Mouse (Mus musculus): Measurements from ENCODE around the gene Fgfr2. TPM values are rescaled to one million over a fixed set of nuclear protein-coding genes. Genes with fewer than 3 reads are reported as not detected.

Fgfr2 gene
- polyA plus RNA-seq, 1 experiment from 2014 or later: 24.9 TPM

- no peaks in the 10 kb centered on the region for H3K4me1 ChIP-seq (ENCODE audit: control insufficient read depth, insufficient read depth, low read length)
- H3K36me3 ChIP-seq (ENCODE audit: control insufficient read depth, insufficient read depth, low read length): no peaks in the 10 kb centered on the region
- WGBS (ENCODE audit: insufficient replicate concordance): 58% methylated on average over 7 of the region's 7 CpGs
- H3K9me3 ChIP-seq (replicated peaks; ENCODE audit: control insufficient read depth, low read length): no peaks in the 10 kb centered on the region
- no peak overlapping the region for H3K4me2 ChIP-seq
- H3K27ac ChIP-seq (ENCODE audit: low read depth, low read length): no peak overlapping the region
- no peak for ATAC-seq (replicated peaks; ENCODE audit: insufficient number of reproducible peaks, low FRiP score, low TSS enrichment)
- no peak overlapping the region for H3K9ac ChIP-seq (ENCODE audit: low read depth, low read length)
- H3K27me3 ChIP-seq (ENCODE audit: control insufficient read depth, insufficient read depth, low read length): no peaks in the 10 kb centered on the region
- H3K4me3 ChIP-seq (ENCODE audit: low read depth, low read length): no peak overlapping the region
Measured at GRCm38 (mm10) chr7:132458493-132458892, 664.7 kb downstream of the Fgfr2 start.

GRCm38 (mm10) chr7:132455071-132455720 is 668.0 kb downstream of the Fgfr2 start:
- Histone ChIP-seq H3K27me3 (ENCODE audit: control insufficient read depth, insufficient read depth, low read length) (no peaks in the 10 kb centered on the region), H3K4me3 (ENCODE audit: low read depth, low read length) (no peak overlapping the region), H3K27ac (ENCODE audit: low read depth, low read length) (no peak overlapping the region), H3K4me1 (ENCODE audit: control insufficient read depth, insufficient read depth, low read length) (no peaks in the 10 kb centered on the region), H3K4me2 (no peak overlapping the region), H3K9me3 (replicated peaks; ENCODE audit: control insufficient read depth, low read length) (no peaks in the 10 kb centered on the region), H3K9ac (ENCODE audit: low read depth, low read length) (no peak overlapping the region), H3K36me3 (ENCODE audit: control insufficient read depth, insufficient read depth, low read length) (no peaks in the 10 kb centered on the region)
- no peak for ATAC-seq (replicated peaks; ENCODE audit: insufficient number of reproducible peaks, low FRiP score, low TSS enrichment)
- 52% methylated on average over 11 of the region's 11 CpGs for WGBS (ENCODE audit: insufficient replicate concordance)

GRCm38 (mm10) chr7:132449891-132450735 is 673.0 kb downstream of the Fgfr2 start:
- Histone ChIP-seq H3K9ac (ENCODE audit: low read depth, low read length) (no peak overlapping the region), H3K36me3 (ENCODE audit: control insufficient read depth, insufficient read depth, low read length) (no peaks in the 10 kb centered on the region), H3K4me3 (ENCODE audit: low read depth, low read length) (no peak overlapping the region), H3K4me2 (no peak overlapping the region), H3K4me1 (ENCODE audit: control insufficient read depth, insufficient read depth, low read length) (no peaks in the 10 kb centered on the region), H3K27ac (ENCODE audit: low read depth, low read length) (no peak overlapping the region), H3K27me3 (ENCODE audit: control insufficient read depth, insufficient read depth, low read length) (no peaks in the 10 kb centered on the region), H3K9me3 (replicated peaks; ENCODE audit: control insufficient read depth, low read length) (no peaks in the 10 kb centered on the region)
- WGBS (ENCODE audit: insufficient replicate concordance): 67% methylated on average over 6 of the region's 6 CpGs
- no peak for ATAC-seq (replicated peaks; ENCODE audit: insufficient number of reproducible peaks, low FRiP score, low TSS enrichment)

GRCm38 (mm10) chr7:132448511-132449154 is 674.5 kb downstream of the Fgfr2 start:
- Histone ChIP-seq H3K4me1 (ENCODE audit: control insufficient read depth, insufficient read depth, low read length) (peaks cover 3% of the 10 kb centered on the region), H3K36me3 (ENCODE audit: control insufficient read depth, insufficient read depth, low read length) (no peaks in the 10 kb centered on the region), H3K4me2 (no peak overlapping the region), H3K4me3 (ENCODE audit: low read depth, low read length) (no peak overlapping the region), H3K27ac (ENCODE audit: low read depth, low read length) (no peak overlapping the region), H3K9me3 (replicated peaks; ENCODE audit: control insufficient read depth, low read length) (no peaks in the 10 kb centered on the region), H3K27me3 (ENCODE audit: control insufficient read depth, insufficient read depth, low read length) (no peaks in the 10 kb centered on the region), H3K9ac (ENCODE audit: low read depth, low read length) (no peak overlapping the region)
- ATAC-seq (replicated peaks; ENCODE audit: insufficient number of reproducible peaks, low FRiP score, low TSS enrichment): no peak
- WGBS (ENCODE audit: insufficient replicate concordance): 43% methylated on average over 4 of the region's 4 CpGs

GRCm38 (mm10) chr7:132447558-132447957 is 675.6 kb downstream of the Fgfr2 start:
- ATAC-seq (replicated peaks; ENCODE audit: insufficient number of reproducible peaks, low FRiP score, low TSS enrichment): no peak

GRCm38 (mm10) chr7:132446841-132447240 is 676.3 kb downstream of the Fgfr2 start:
- H3K9me3 ChIP-seq (replicated peaks; ENCODE audit: control insufficient read depth, low read length): no peaks in the 10 kb centered on the region
- WGBS (ENCODE audit: insufficient replicate concordance): 73% methylated on average over 5 of the region's 5 CpGs
- no peak overlapping the region for H3K9ac ChIP-seq (ENCODE audit: low read depth, low read length)
- no peak overlapping the region for H3K4me2 ChIP-seq
- H3K27ac ChIP-seq (ENCODE audit: low read depth, low read length): no peak overlapping the region
- no peak for ATAC-seq (replicated peaks; ENCODE audit: insufficient number of reproducible peaks, low FRiP score, low TSS enrichment)
- no peak overlapping the region for H3K4me3 ChIP-seq (ENCODE audit: low read depth, low read length)
- H3K36me3 ChIP-seq (ENCODE audit: control insufficient read depth, insufficient read depth, low read length): no peaks in the 10 kb centered on the region
- no peaks in the 10 kb centered on the region for H3K27me3 ChIP-seq (ENCODE audit: control insufficient read depth, insufficient read depth, low read length)
- H3K4me1 ChIP-seq (ENCODE audit: control insufficient read depth, insufficient read depth, low read length): peaks cover 11% of the 10 kb centered on the region

More at GRCm38 (mm10) chr7:132447558-132447957, 675.6 kb downstream of the Fgfr2 start:
- H3K4me2 ChIP-seq: no peak overlapping the region
- H3K9me3 ChIP-seq (replicated peaks; ENCODE audit: control insufficient read depth, low read length): no peaks in the 10 kb centered on the region
- no peak overlapping the region for H3K9ac ChIP-seq (ENCODE audit: low read depth, low read length)
- WGBS (ENCODE audit: insufficient replicate concordance): 75% methylated on average over 5 of the region's 5 CpGs
- no peaks in the 10 kb centered on the region for H3K27me3 ChIP-seq (ENCODE audit: control insufficient read depth, insufficient read depth, low read length)
- no peaks in the 10 kb centered on the region for H3K36me3 ChIP-seq (ENCODE audit: control insufficient read depth, insufficient read depth, low read length)
- H3K4me1 ChIP-seq (ENCODE audit: control insufficient read depth, insufficient read depth, low read length): peaks cover 11% of the 10 kb centered on the region
- H3K27ac ChIP-seq (ENCODE audit: low read depth, low read length): no peak overlapping the region
- no peak overlapping the region for H3K4me3 ChIP-seq (ENCODE audit: low read depth, low read length)

GRCm38 (mm10) chr7:132444221-132444620 is 678.9 kb downstream of the Fgfr2 start:
- ATAC-seq (replicated peaks; ENCODE audit: insufficient number of reproducible peaks, low FRiP score, low TSS enrichment): no peak
- Histone ChIP-seq H3K4me1 (ENCODE audit: control insufficient read depth, insufficient read depth, low read length) (peaks cover 11% of the 10 kb centered on the region), H3K4me3 (ENCODE audit: low read depth, low read length) (no peak overlapping the region), H3K36me3 (ENCODE audit: control insufficient read depth, insufficient read depth, low read length) (no peaks in the 10 kb centered on the region), H3K9ac (ENCODE audit: low read depth, low read length) (no peak overlapping the region), H3K27me3 (ENCODE audit: control insufficient read depth, insufficient read depth, low read length) (no peaks in the 10 kb centered on the region), H3K9me3 (replicated peaks; ENCODE audit: control insufficient read depth, low read length) (no peaks in the 10 kb centered on the region), H3K4me2 (no peak overlapping the region), H3K27ac (ENCODE audit: low read depth, low read length) (no peak overlapping the region)
- WGBS (ENCODE audit: insufficient replicate concordance): 76% methylated on average over 2 of the region's 2 CpGs

- H3K27ac ChIP-seq (ENCODE audit: low read depth, low read length): 0 out of 2 replicates have a peak overlapping the region, but pooled peaks have one; percentile 22
- H3K4me3 ChIP-seq (ENCODE audit: low read depth, low read length): no peak overlapping the region
- H3K4me2 ChIP-seq: no peak overlapping the region
- no peaks in the 10 kb centered on the region for H3K9me3 ChIP-seq (replicated peaks; ENCODE audit: control insufficient read depth, low read length)
- no peaks in the 10 kb centered on the region for H3K27me3 ChIP-seq (ENCODE audit: control insufficient read depth, insufficient read depth, low read length)
- H3K9ac ChIP-seq (ENCODE audit: low read depth, low read length): no peak overlapping the region
- WGBS (ENCODE audit: insufficient replicate concordance): 48% methylated on average over 2 of the region's 2 CpGs
- peaks cover 11% of the 10 kb centered on the region for H3K4me1 ChIP-seq (ENCODE audit: control insufficient read depth, insufficient read depth, low read length)
- H3K36me3 ChIP-seq (ENCODE audit: control insufficient read depth, insufficient read depth, low read length): no peaks in the 10 kb centered on the region
- ATAC-seq (replicated peaks; ENCODE audit: insufficient number of reproducible peaks, low FRiP score, low TSS enrichment): peak; percentile 26; the same call in 1 of the 2 replicates
Measured at GRCm38 (mm10) chr7:132443769-132444168, 679.4 kb downstream of the Fgfr2 start.

Data from heart, embryonic 11.5 days (tissue).